Mouse (Mus musculus): Measurements from ENCODE around the gene St8sia1. TPM values are rescaled to one million over a fixed set of nuclear protein-coding genes. Genes with fewer than 3 reads are reported as not detected.
A peak's percentile ranks its signal among the peaks of the same experiment; 100 is the strongest.

St8sia1 gene
- polyA plus RNA-seq, 1 experiment from 2014 or later: 4.2 TPM

DNA sequence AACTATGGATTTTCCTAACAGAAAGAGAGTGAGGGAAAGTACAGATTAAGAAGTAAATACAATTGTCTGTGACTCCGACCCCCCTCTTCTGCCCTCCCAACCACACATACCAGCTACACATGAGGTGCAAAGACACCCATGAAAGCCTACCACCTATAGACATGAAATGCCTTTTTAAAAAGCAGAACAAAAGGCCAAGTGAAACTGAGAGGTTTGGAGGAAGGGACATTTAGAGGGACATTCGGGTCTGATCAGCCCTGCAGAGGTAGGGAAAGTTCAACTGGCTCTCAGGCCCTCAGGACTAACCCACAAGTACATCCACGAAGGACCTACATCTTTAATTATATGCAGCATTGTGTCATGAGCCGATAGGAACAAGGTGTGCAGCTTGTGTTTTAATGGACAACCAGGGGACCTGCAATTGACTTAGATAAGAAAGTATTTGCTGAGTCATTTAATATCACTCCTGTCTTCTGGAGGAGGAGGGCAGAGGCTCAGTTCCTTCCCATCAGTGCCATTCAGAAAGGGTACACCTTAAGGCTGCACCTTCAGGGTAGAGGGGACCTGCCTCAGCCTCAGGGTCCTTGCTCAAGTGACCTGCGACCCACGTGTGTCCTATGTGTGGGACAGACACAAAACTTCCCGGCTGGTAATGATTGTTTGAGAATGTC, 164.4 kb downstream of the St8sia1 start:
- 81% methylated on average over 7 of the region's 7 CpGs for WGBS
- Histone ChIP-seq H3K27ac (no peak overlapping the region), H3K27me3 (no peaks in the 10 kb centered on the region), H3K9me3 (replicated peaks) (no peaks in the 10 kb centered on the region), H3K4me3 (no peak overlapping the region), H3K9ac (no peak overlapping the region), H3K36me3 (ENCODE audit: poor library complexity, severe bottlenecking) (no peaks in the 10 kb centered on the region), H3K4me2 (no peak overlapping the region), H3K4me1 (0 out of 2 replicates have a peak, but pooled peaks cover 4% of the 10 kb centered on the region)
- no peak for ATAC-seq

DNA sequence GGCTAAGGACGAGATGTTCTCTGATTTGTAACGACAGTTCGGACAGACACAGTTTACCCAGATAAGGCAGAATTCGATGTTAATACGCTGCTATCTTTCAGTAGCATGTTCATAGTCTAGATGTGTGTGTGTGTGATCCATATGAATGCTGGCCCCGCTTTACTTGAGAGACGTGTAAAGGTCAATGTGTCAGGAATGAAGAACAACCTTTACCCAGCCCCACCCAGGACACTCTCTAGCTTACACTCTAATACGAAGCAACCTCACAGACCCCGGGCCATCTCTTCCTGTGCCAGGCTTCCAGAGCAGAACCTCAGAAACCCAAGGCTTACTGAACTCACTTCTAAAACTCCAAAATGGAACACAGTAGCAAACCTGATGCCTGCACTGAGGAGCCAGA, 165.4 kb downstream of the St8sia1 start:
- H3K9me3 ChIP-seq (replicated peaks): no peaks in the 10 kb centered on the region
- no peaks in the 10 kb centered on the region for H3K27me3 ChIP-seq
- no peaks in the 10 kb centered on the region for H3K36me3 ChIP-seq (ENCODE audit: poor library complexity, severe bottlenecking)
- H3K4me1 ChIP-seq: peaks cover 4% of the 10 kb centered on the region; the same call in 1 of the 2 replicates
- no peak overlapping the region for H3K4me3 ChIP-seq
- no peak for ATAC-seq
- H3K27ac ChIP-seq: no peak overlapping the region
- H3K4me2 ChIP-seq: no peak overlapping the region
- no peak overlapping the region for H3K9ac ChIP-seq
- WGBS: 74% methylated on average over 9 of the region's 9 CpGs

DNA sequence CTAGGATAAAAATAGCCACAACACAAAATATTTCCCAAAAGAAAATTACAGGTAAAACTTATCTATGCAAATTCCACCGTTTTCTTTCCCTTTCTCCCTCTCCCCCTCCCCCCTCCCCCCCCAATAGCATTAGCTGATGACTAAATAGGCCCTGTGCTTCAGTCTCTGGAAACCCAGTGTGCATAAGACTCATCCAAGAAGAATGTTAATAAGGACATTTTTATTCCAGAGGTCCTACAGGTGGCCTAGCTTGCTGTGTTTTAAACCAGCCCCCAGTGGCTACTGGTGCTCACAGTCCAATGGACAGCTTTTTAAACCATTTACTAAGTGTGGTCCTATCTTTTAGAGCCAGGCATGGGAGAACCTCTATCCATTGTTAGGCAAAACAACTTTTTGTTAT, 166.3 kb downstream of the St8sia1 start:
- no peak overlapping the region for H3K4me3 ChIP-seq
- no peak for ATAC-seq
- no peak overlapping the region for H3K9ac ChIP-seq
- no peak overlapping the region for H3K4me2 ChIP-seq
- H3K36me3 ChIP-seq (ENCODE audit: poor library complexity, severe bottlenecking): no peaks in the 10 kb centered on the region
- 72% methylated on average over 1 of the region's 1 CpGs for WGBS
- no peak overlapping the region for H3K27ac ChIP-seq
- H3K9me3 ChIP-seq (replicated peaks): no peaks in the 10 kb centered on the region
- H3K27me3 ChIP-seq: no peaks in the 10 kb centered on the region
- peaks cover 11% of the 10 kb centered on the region for H3K4me1 ChIP-seq

DNA sequence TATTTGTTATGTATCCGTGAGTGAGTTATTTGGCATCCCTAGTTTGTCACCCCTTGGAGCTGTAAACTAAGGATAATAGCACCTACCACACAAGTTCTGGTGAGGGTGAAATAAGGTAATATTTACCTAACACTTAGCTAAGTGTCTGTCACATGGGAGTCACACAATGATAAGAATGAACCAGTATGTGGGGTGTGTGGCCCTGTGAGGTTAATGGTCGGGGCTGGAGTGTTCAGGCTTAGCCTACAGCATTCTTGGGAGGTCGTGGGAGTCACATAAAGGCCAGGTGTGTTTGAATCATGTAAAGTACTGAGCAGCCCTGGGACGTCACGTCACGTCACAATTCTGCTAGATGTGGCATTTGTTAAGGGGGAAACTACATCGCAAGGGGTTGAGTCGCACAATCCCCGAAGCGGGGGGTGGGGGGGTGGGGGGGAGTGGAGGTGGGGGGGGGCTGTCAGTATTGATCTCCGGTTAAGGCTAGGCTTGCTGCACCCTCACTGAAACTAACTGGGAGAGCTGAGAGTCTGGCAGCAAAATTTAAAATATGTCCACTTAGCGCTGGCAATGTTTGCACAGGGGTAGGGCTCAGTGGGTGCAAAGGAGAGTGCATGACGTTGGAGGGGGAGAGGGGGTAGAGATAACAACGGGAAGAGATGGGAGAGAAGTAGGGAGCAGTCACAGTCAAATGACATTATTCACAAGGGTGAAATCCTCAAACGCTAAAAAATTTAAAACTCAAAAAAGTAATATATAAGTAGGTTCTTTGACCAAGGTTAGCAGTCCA, 168.4 kb downstream of the St8sia1 start:
- H3K36me3 ChIP-seq (ENCODE audit: poor library complexity, severe bottlenecking): no peaks in the 10 kb centered on the region
- peaks cover 16% of the 10 kb centered on the region for H3K4me1 ChIP-seq
- H3K4me2 ChIP-seq: no peak overlapping the region
- H3K9me3 ChIP-seq (replicated peaks): no peaks in the 10 kb centered on the region
- 82% methylated on average over 15 of the region's 15 CpGs for WGBS
- H3K27ac ChIP-seq: no peak overlapping the region
- no peak overlapping the region for H3K4me3 ChIP-seq
- H3K27me3 ChIP-seq: no peaks in the 10 kb centered on the region
- H3K9ac ChIP-seq: no peak overlapping the region
- ATAC-seq: no peak

GRCm38 (mm10) chr6:142795087-142795486, 169.2 kb downstream of the St8sia1 start:
- H3K27me3 ChIP-seq: no peaks in the 10 kb centered on the region
- H3K9me3 ChIP-seq (replicated peaks): no peaks in the 10 kb centered on the region
- no peak overlapping the region for H3K9ac ChIP-seq
- no peak overlapping the region for H3K4me3 ChIP-seq
- H3K36me3 ChIP-seq (ENCODE audit: poor library complexity, severe bottlenecking): no peaks in the 10 kb centered on the region
- H3K27ac ChIP-seq: no peak overlapping the region
- 94% methylated on average over 9 of the region's 9 CpGs for WGBS
- no peak for ATAC-seq
- H3K4me1 ChIP-seq: peaks cover 16% of the 10 kb centered on the region
- H3K4me2 ChIP-seq: no peak overlapping the region

DNA sequence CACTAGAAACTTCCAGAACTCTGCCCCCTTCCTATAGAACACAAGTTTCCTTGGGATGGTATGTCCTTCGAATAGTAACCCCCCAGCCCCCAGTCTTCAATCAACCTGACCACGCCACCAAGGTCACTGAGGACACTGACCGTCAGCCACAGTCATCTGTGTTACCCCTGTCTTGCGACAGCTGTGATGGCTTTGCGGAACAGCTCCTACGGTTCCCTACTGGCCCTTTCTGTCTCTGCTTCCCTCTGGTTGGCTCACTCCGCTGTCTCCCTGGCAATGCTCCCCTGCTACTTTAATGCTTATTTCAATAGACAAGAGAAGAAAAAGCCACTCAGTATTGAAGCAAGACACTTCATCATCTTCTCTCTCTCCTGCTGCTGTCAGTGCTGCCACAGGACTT, 170.8 kb downstream of the St8sia1 start:
- Histone ChIP-seq H3K4me3 (no peak overlapping the region), H3K4me2 (no peak overlapping the region), H3K9ac (no peak overlapping the region), H3K9me3 (replicated peaks) (no peaks in the 10 kb centered on the region), H3K27ac (no peak overlapping the region), H3K4me1 (peaks cover 18% of the 10 kb centered on the region), H3K27me3 (no peaks in the 10 kb centered on the region), H3K36me3 (ENCODE audit: poor library complexity, severe bottlenecking) (no peaks in the 10 kb centered on the region)
- WGBS: 46% methylated on average over 7 of the region's 7 CpGs
- no peak for ATAC-seq

DNA sequence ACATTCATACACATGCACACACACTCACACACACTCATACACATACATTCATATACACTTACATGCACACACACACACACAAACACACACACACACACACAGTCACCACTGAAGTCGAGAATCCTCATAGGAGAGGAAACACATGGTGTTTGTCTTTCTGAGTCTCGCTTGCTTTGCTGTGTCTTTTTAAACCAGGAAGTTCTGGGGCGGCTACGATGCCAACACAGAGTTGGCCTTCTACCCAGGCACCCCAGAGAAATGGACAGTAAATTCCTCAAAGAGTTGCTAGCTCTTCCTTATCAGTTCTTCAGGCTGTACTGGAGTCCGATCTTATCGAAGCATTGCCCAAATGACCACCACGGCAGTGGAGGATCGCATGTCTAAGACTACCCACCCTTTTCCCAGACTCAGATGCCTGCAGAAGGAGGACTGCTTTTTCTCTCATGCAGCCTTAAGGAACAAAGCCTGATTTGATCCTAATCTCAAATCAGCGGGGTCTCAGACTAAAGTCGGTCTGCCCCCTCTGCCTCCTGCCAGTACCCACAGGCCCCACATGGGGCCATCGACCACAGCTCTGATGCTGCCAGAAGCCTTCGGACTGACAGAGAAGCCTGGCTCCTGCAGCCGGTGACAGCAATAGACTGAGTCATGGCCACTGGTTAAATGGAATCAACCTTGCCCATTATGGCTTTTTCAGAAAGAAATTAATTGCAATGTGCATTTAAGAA, 171.8 kb downstream of the St8sia1 start:
- H3K4me2 ChIP-seq: no peak overlapping the region
- H3K4me1 ChIP-seq: peaks cover 23% of the 10 kb centered on the region
- no peak overlapping the region for H3K27ac ChIP-seq
- H3K9ac ChIP-seq: peak overlapping the region; percentile 18; the same call in 1 of the 2 replicates
- H3K4me3 ChIP-seq: no peak overlapping the region
- no peaks in the 10 kb centered on the region for H3K27me3 ChIP-seq
- H3K9me3 ChIP-seq (replicated peaks): no peaks in the 10 kb centered on the region
- H3K36me3 ChIP-seq (ENCODE audit: poor library complexity, severe bottlenecking): no peaks in the 10 kb centered on the region
- ATAC-seq: no peak
- 46% methylated on average over 13 of the region's 13 CpGs for WGBS

DNA sequence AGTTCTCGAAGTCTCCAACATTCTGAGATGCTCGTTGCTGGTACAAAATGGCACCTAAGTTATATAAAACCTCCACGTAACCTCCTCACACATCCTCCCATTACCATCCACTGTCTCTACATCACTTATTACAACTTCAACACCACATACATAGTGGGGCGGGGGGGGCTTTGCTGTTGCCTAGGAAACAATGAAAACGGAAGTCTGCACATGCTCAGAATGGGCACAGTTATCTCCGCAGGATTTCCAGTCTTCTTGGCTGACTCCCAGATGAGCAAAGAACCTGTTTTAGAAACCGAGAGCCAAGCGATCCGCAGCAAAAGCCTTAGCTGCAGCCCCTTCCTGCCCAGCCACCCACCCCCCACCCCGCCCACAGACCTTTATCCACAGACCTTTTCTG, 174.5 kb downstream of the St8sia1 start:
- H3K27ac ChIP-seq: no peak overlapping the region
- no peaks in the 10 kb centered on the region for H3K36me3 ChIP-seq (ENCODE audit: poor library complexity, severe bottlenecking)
- H3K27me3 ChIP-seq: peaks cover 2% of the 10 kb centered on the region; the same call in 1 of the 2 replicates
- H3K4me3 ChIP-seq: no peak overlapping the region
- no peak overlapping the region for H3K4me2 ChIP-seq
- ATAC-seq: no peak
- H3K9me3 ChIP-seq (replicated peaks): no peaks in the 10 kb centered on the region
- WGBS: 85% methylated on average over 10 of the region's 10 CpGs
- peaks cover 23% of the 10 kb centered on the region for H3K4me1 ChIP-seq
- H3K9ac ChIP-seq: no peak overlapping the region

DNA sequence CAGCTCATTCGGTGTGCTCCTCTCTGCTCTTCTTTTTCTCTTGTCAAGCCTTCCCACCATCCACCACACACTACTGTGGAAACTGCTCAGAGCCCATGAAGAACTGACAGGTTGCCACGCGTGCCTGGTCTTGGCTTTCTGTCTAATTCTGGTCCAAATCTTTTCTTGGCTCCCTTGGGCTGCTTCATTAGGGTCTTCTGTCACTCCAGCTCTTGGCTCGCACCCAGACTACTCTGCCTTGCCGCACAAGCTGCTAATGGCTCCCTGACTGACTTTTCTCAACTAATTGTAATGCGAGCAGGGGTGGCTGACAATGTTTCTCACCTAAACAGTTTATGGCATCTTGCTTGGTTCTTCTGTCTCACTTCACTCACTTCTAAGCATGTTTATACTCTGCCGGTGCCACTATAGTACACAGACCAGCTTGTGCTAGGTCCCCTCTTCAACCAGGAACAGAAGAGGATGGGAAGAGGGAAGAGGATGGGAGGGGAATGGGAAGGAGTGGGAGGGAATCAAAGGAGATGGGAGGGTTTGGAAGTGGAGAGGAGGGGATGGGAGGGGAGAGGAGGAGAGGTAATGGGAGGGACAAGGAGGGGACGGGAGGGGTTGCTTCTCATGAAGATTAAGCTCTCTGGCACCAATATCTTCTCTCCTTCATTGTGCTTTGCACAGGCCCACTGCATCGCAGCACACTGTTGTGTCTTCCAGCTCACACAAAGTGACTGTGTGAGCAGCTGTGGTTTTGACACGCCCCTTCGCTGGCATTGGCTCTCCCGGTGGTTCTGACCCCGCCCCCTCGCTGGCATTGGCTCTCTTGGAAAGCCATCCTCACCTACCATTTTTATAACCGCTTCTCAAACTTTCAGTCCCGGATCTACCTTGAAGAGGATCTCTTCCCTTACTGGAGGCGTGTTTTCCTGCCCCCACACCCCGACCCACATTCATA, 175.9 kb downstream of the St8sia1 start:
- 48% methylated on average over 18 of the region's 18 CpGs for WGBS
- ATAC-seq: peak; percentile 85
- H3K4me3 ChIP-seq: no peak overlapping the region
- H3K9me3 ChIP-seq (replicated peaks): no peaks in the 10 kb centered on the region
- H3K27ac ChIP-seq: 0 out of 2 replicates have a peak overlapping the region, but pooled peaks have one; percentile 8
- no peak overlapping the region for H3K9ac ChIP-seq
- no peaks in the 10 kb centered on the region for H3K36me3 ChIP-seq (ENCODE audit: poor library complexity, severe bottlenecking)
- peaks cover 10% of the 10 kb centered on the region; the same call in 1 of the 2 replicates for H3K27me3 ChIP-seq
- peak overlapping the region; percentile 20 for H3K4me2 ChIP-seq
- peaks cover 19% of the 10 kb centered on the region for H3K4me1 ChIP-seq

GRCm38 (mm10) chr6:142786106-142786505, 178.1 kb downstream of the St8sia1 start:
- ATAC-seq: no peak
- Histone ChIP-seq H3K36me3 (ENCODE audit: poor library complexity, severe bottlenecking) (no peaks in the 10 kb centered on the region), H3K27ac (no peak overlapping the region), H3K27me3 (peaks cover 20% of the 10 kb centered on the region; the same call in 1 of the 2 replicates), H3K4me3 (no peak overlapping the region), H3K4me1 (peaks cover 20% of the 10 kb centered on the region), H3K9ac (no peak overlapping the region), H3K9me3 (replicated peaks) (no peaks in the 10 kb centered on the region), H3K4me2 (no peak overlapping the region)
- WGBS: 90% methylated on average over 21 of the region's 21 CpGs

DNA sequence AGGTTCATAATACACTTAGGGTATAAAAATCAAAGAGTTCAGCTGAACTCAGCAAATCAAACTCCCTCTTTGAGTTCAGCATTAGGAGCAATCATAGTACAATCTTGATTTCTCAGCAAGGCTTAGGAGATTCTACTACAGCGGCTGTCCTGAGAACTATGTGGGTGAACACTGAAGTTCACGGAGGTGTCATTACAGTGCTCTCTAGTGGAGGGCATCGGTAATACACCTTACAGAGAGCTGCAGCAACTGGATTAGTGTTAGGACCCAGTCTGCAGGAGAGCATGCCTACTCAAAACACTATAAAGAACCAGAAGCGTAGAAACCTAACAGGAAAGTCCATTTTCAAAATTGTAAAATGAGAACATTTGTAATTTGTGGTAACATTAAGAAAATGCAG, 178.9 kb downstream of the St8sia1 start:
- Histone ChIP-seq H3K27me3 (peaks cover 20% of the 10 kb centered on the region; the same call in 1 of the 2 replicates), H3K4me2 (no peak overlapping the region), H3K36me3 (ENCODE audit: poor library complexity, severe bottlenecking) (no peaks in the 10 kb centered on the region), H3K9me3 (replicated peaks) (no peaks in the 10 kb centered on the region), H3K4me1 (peaks cover 28% of the 10 kb centered on the region), H3K27ac (no peak overlapping the region), H3K9ac (no peak overlapping the region), H3K4me3 (no peak overlapping the region)
- no peak for ATAC-seq
- 33% methylated on average over 4 of the region's 4 CpGs for WGBS
